Mouse (Mus musculus): ENCODE measurements around the gene Krt8.

- TF ChIP-seq GATA1 (IDR thresholded peaks at IDR 0.05; ENCODE audit: borderline replicate concordance, low read length) (no peak), FLI1 (IDR thresholded peaks at IDR 0.05; ENCODE audit: low read length) (no peak)
Measured at GRCm38 (mm10) chr15:102034121-102035053, 30.1 kb upstream of the Krt8 start.

Measured in megakaryocyte, embryonic 14.5 days (primary cell).